Mouse (Mus musculus): ENCODE data around the gene Tle3. TPM values are rescaled to one million over a fixed set of nuclear protein-coding genes. Genes with fewer than 3 reads are reported as not detected.

Gene Tle3
- polyA plus RNA-seq, 1 experiment: 48.1 TPM

GRCm38 (mm10) chr9:61351164-61351563, 21.0 kb upstream of the Tle3 start:
- DNase-seq (ENCODE audit: extremely low spot score in 1 of 2, low spot score in 1 of 2): peak in 1 of 2 experiments; percentile 16

- no peak for DNase-seq (ENCODE audit: extremely low spot score in 1 of 2, low spot score in 1 of 2)
Observed at GRCm38 (mm10) chr9:61358933-61359332, 13.2 kb upstream of the Tle3 start.

GRCm38 (mm10) chr9:61359741-61360140, 12.4 kb upstream of the Tle3 start:
- no peak for DNase-seq (ENCODE audit: extremely low spot score in 1 of 2, low spot score in 1 of 2)

- no peak for DNase-seq (ENCODE audit: extremely low spot score in 1 of 2, low spot score in 1 of 2)
Observed at GRCm38 (mm10) chr9:61360163-61360562, 12.0 kb upstream of the Tle3 start.

- no peak for DNase-seq (ENCODE audit: extremely low spot score in 1 of 2, low spot score in 1 of 2)
Observed at GRCm38 (mm10) chr9:61360727-61361631, 11.2 kb upstream of the Tle3 start.

GRCm38 (mm10) chr9:61363194-61363593, 9.0 kb upstream of the Tle3 start:
- DNase-seq (ENCODE audit: extremely low spot score in 1 of 2, low spot score in 1 of 2): no peak

- no peak for DNase-seq (ENCODE audit: extremely low spot score in 1 of 2, low spot score in 1 of 2)
Observed at GRCm38 (mm10) chr9:61366108-61366507, 6.1 kb upstream of the Tle3 start.

GRCm38 (mm10) chr9:61367156-61367555, 5.0 kb upstream of the Tle3 start:
- no peak for DNase-seq (ENCODE audit: extremely low spot score in 1 of 2, low spot score in 1 of 2)

- DNase-seq (ENCODE audit: extremely low spot score in 1 of 2, low spot score in 1 of 2): no peak
Observed at GRCm38 (mm10) chr9:61367857-61368566, 4.2 kb upstream of the Tle3 start.

GRCm38 (mm10) chr9:61368567-61369240, 3.5 kb upstream of the Tle3 start:
- DNase-seq (ENCODE audit: extremely low spot score in 1 of 2, low spot score in 1 of 2): no peak

- DNase-seq (ENCODE audit: extremely low spot score in 1 of 2, low spot score in 1 of 2): no peak
Observed at GRCm38 (mm10) chr9:61369316-61370273, 2.6 kb upstream of the Tle3 start.

GRCm38 (mm10) chr9:61370454-61370888, 1.7 kb upstream of the Tle3 start:
- peak; percentile 100 for DNase-seq (ENCODE audit: extremely low spot score in 1 of 2, low spot score in 1 of 2)

- peak; percentile 52 to 63 for DNase-seq (ENCODE audit: extremely low spot score in 1 of 2, low spot score in 1 of 2)
Observed at GRCm38 (mm10) chr9:61370889-61371754, 1.0 kb upstream of the Tle3 start.

GRCm38 (mm10) chr9:61372510-61372975, 377 bp downstream of the Tle3 start:
- DNase-seq (ENCODE audit: extremely low spot score in 1 of 2, low spot score in 1 of 2): no peak

GRCm38 (mm10) chr9:61372976-61373633, 939 bp downstream of the Tle3 start:
- DNase-seq (ENCODE audit: extremely low spot score in 1 of 2, low spot score in 1 of 2): no peak

GRCm38 (mm10) chr9:61373634-61373941, 1.4 kb downstream of the Tle3 start:
- DNase-seq (ENCODE audit: extremely low spot score in 1 of 2, low spot score in 1 of 2): no peak

- no peak for DNase-seq (ENCODE audit: extremely low spot score in 1 of 2, low spot score in 1 of 2)
Observed at GRCm38 (mm10) chr9:61373942-61374900, 2.1 kb downstream of the Tle3 start.
